Mouse (Mus musculus): ENCODE measurements around the gene Antxr1.

- no peak for TF ChIP-seq CTCF (IDR thresholded peaks at IDR 0.05; ENCODE audit: low read depth, low read length)
- no peak for TF ChIP-seq POLR2A (IDR thresholded peaks at IDR 0.05; ENCODE audit: extremely low read depth, insufficient read depth, low read length)
These were observed 224.1 kb downstream of the Antxr1 start for GRCm38 (mm10) chr6:87111493-87111892.
